Mouse (Mus musculus) stomach, embryonic 14.5 days (tissue): ENCODE results near the gene Epha6. TPM values are rescaled to one million over a fixed set of nuclear protein-coding genes. Genes with fewer than 3 reads are reported as not detected.

Experiments used
- ATAC-seq: fragments of 200-750 bp; cut with Nextera tagmentation; 2 replicates; pipeline ENCODE4 v1.8.0; 2017; ENCODE audit warnings: low read depth, moderate TSS enrichment; ENCODE audit not compliant: insufficient number of reproducible peaks, insufficient read depth, low FRiP score
- H3K27ac ChIP-seq: fragments of 300-500 bp; sonication (generic); 2 replicates; pipeline ENCODE4 v1.5.1; 2014; ENCODE audit warnings: mild to moderate bottlenecking, low read length, moderate library complexity, mixed read lengths
- H3K27me3 ChIP-seq: fragments of 300-500 bp; sonication (generic); 2 replicates; pipeline ENCODE4 v1.6.1; 2014; ENCODE audit warnings: low read length, control low read depth, mixed read lengths; ENCODE audit not compliant: control insufficient read depth, insufficient read depth
- H3K36me3 ChIP-seq: fragments of 300-500 bp; sonication (generic); 2 replicates; pipeline ENCODE4 v1.6.1; 2014; ENCODE audit warnings: mild to moderate bottlenecking, control low read depth, low read length, moderate library complexity, mixed read lengths; ENCODE audit not compliant: control insufficient read depth, insufficient read depth
- H3K4me1 ChIP-seq: fragments of 300-500 bp; sonication (generic); 2 replicates; pipeline ENCODE4 v1.6.1; 2014; ENCODE audit warnings: low read length, control low read depth, mixed read lengths; ENCODE audit not compliant: control insufficient read depth, insufficient read depth
- H3K4me2 ChIP-seq: fragments of 300-500 bp; sonication (generic); replicated peaks from 2 replicates; pipeline ENCODE4 v1.6.1; 2014; ENCODE audit warnings: low read depth, low read length, control low read depth
- H3K4me3 ChIP-seq: fragments of 300-500 bp; sonication (generic); 2 replicates; pipeline ENCODE4 v1.5.1; 2014; ENCODE audit warnings: low read depth, low read length, control low read depth
- H3K9ac ChIP-seq: fragments of 300-500 bp; sonication (generic); replicated peaks from 2 replicates; pipeline ENCODE4 v1.6.1; 2014; ENCODE audit warnings: low read depth, mild to moderate bottlenecking, control low read depth, low read length, moderate library complexity, mixed read lengths
- H3K9me3 ChIP-seq: fragments of 300-500 bp; sonication (generic); 2 replicates; pipeline ENCODE4 v1.6.1; 2016; ENCODE audit warnings: low read depth, low read length, control low read depth; ENCODE audit not compliant: control insufficient read depth
- WGBS: fragments of 180-500 bp; shearing (Covaris S2); extraction: QIAGEN DNeasy Blood & Tissue Kit; methylation state at CpG from one replicate; pipeline ENCODE4 v1.1.7; 2014; 5-methylcytosine and 5-hydroxymethylcytosine counted together
- polyA plus RNA-seq: library from polyadenylated mRNA; unstranded; fragments of >200 nt; fragmentation: Nextera tagmentation; extraction: Ambion mirVana; gene quantifications from 2 replicates; pipeline ENCODE4 v1.2.1, GENCODE M21; 2014

Gene Epha6
- polyA plus RNA-seq, 1 experiment from 2014 or later = 0.59 TPM

GRCm38 (mm10) chr16:59743669-59744068, 861.7 kb downstream of the Epha6 start:
- Histone ChIP-seq H3K27ac (no peak overlapping the region), H3K9me3 (no peaks in the 10 kb centered on the region), H3K4me3 (no peak overlapping the region), H3K4me1 (no peaks in the 10 kb centered on the region), H3K36me3 (no peaks in the 10 kb centered on the region), H3K9ac (no peak overlapping the region), H3K27me3 (no peaks in the 10 kb centered on the region), H3K4me2 (no peak overlapping the region)
- whole genome bisulfite sequencing = 43% methylated on average over 1 of the region's 1 CpGs
- peak; percentile 28; the same call in 1 of the 2 replicates for ATAC-seq

GRCm38 (mm10) chr16:59715524-59715923, 889.8 kb downstream of the Epha6 start:
- Histone ChIP-seq H3K27ac (no peak overlapping the region), H3K9ac (no peak overlapping the region), H3K4me2 (no peak overlapping the region), H3K4me1 (no peaks in the 10 kb centered on the region), H3K4me3 (no peak overlapping the region), H3K27me3 (no peaks in the 10 kb centered on the region), H3K36me3 (no peaks in the 10 kb centered on the region), H3K9me3 (no peaks in the 10 kb centered on the region)
- no peak for ATAC-seq
- 75% methylated on average over 4 of the region's 4 CpGs for WGBS

- Histone ChIP-seq H3K27me3 (no peaks in the 10 kb centered on the region), H3K4me1 (no peaks in the 10 kb centered on the region), H3K4me2 (no peak overlapping the region), H3K27ac (no peak overlapping the region), H3K36me3 (no peaks in the 10 kb centered on the region), H3K9ac (no peak overlapping the region), H3K9me3 (no peaks in the 10 kb centered on the region), H3K4me3 (no peak overlapping the region)
- ATAC-seq = no peak
- 91% methylated on average over 7 of the region's 7 CpGs for WGBS
Observed at GRCm38 (mm10) chr16:59693230-59693629, 912.1 kb downstream of the Epha6 start.

GRCm38 (mm10) chr16:59689120-59689519, 916.2 kb downstream of the Epha6 start:
- no peaks in the 10 kb centered on the region for H3K9me3 ChIP-seq
- H3K4me1 ChIP-seq = no peaks in the 10 kb centered on the region
- WGBS = 86% methylated on average over 5 of the region's 5 CpGs
- no peak overlapping the region for H3K4me2 ChIP-seq
- no peak overlapping the region for H3K4me3 ChIP-seq
- H3K36me3 ChIP-seq = no peaks in the 10 kb centered on the region
- no peaks in the 10 kb centered on the region for H3K27me3 ChIP-seq
- H3K9ac ChIP-seq = no peak overlapping the region
- ATAC-seq = no peak
- H3K27ac ChIP-seq = no peak overlapping the region

- 74% methylated on average over 5 of the region's 5 CpGs for WGBS
- no peaks in the 10 kb centered on the region for H3K4me1 ChIP-seq
- H3K9ac ChIP-seq = no peak overlapping the region
Observed at GRCm38 (mm10) chr16:59685135-59685534, 920.2 kb downstream of the Epha6 start.

GRCm38 (mm10) chr16:59683434-59683833, 921.9 kb downstream of the Epha6 start:
- no peak overlapping the region for H3K9ac ChIP-seq
- 6% methylated on average over 8 of the region's 8 CpGs for WGBS
- H3K9me3 ChIP-seq = no peaks in the 10 kb centered on the region
- no peaks in the 10 kb centered on the region for H3K4me1 ChIP-seq
- no peaks in the 10 kb centered on the region for H3K27me3 ChIP-seq
- ATAC-seq = 0 out of 2 replicates have a peak, but pooled peaks have one; percentile 77
- H3K36me3 ChIP-seq = no peaks in the 10 kb centered on the region
- no peak overlapping the region for H3K27ac ChIP-seq
- no peak overlapping the region for H3K4me2 ChIP-seq
- no peak overlapping the region for H3K4me3 ChIP-seq

More at GRCm38 (mm10) chr16:59685135-59685534, 920.2 kb downstream of the Epha6 start:
- Histone ChIP-seq H3K9me3 (no peaks in the 10 kb centered on the region), H3K4me3 (no peak overlapping the region), H3K36me3 (no peaks in the 10 kb centered on the region), H3K27me3 (no peaks in the 10 kb centered on the region), H3K27ac (no peak overlapping the region), H3K4me2 (no peak overlapping the region)
- no peak for ATAC-seq

- Histone ChIP-seq H3K4me2 (no peak overlapping the region), H3K36me3 (no peaks in the 10 kb centered on the region), H3K9ac (no peak overlapping the region), H3K4me3 (no peak overlapping the region), H3K27ac (no peak overlapping the region), H3K9me3 (no peaks in the 10 kb centered on the region), H3K4me1 (no peaks in the 10 kb centered on the region), H3K27me3 (no peaks in the 10 kb centered on the region)
- 74% methylated on average over 8 of the region's 8 CpGs for whole genome bisulfite sequencing
- ATAC-seq = peak; percentile 56; the same call in 1 of the 2 replicates
Observed at GRCm38 (mm10) chr16:59682216-59682891, 923.0 kb downstream of the Epha6 start.

GRCm38 (mm10) chr16:59666938-59667337, 938.4 kb downstream of the Epha6 start:
- Histone ChIP-seq H3K4me1 (no peaks in the 10 kb centered on the region), H3K9me3 (no peaks in the 10 kb centered on the region), H3K27ac (no peak overlapping the region), H3K36me3 (no peaks in the 10 kb centered on the region), H3K4me3 (no peak overlapping the region), H3K27me3 (no peaks in the 10 kb centered on the region), H3K4me2 (no peak overlapping the region), H3K9ac (no peak overlapping the region)
- WGBS = 87% methylated on average over 2 of the region's 2 CpGs
- no peak for ATAC-seq

- no peaks in the 10 kb centered on the region for H3K4me1 ChIP-seq
- no peak overlapping the region for H3K4me3 ChIP-seq
- H3K9ac ChIP-seq = no peak overlapping the region
- no peaks in the 10 kb centered on the region for H3K36me3 ChIP-seq
- no peak overlapping the region for H3K4me2 ChIP-seq
- H3K27me3 ChIP-seq = no peaks in the 10 kb centered on the region
- WGBS = 71% methylated on average over 2 of the region's 2 CpGs
- no peak for ATAC-seq
- no peaks in the 10 kb centered on the region for H3K9me3 ChIP-seq
- H3K27ac ChIP-seq = no peak overlapping the region
Observed at GRCm38 (mm10) chr16:59643766-59644165, 961.6 kb downstream of the Epha6 start.
